Mouse (Mus musculus) hindbrain, embryonic 12.5 days (tissue): ENCODE data around the gene 9130213A22Rik. TPM values are rescaled to one million over a fixed set of nuclear protein-coding genes. Genes with fewer than 3 reads are reported as not detected.

Experiments used
- ATAC-seq: fragments of 200-750 bp; cut with Nextera tagmentation; 2 replicates; pipeline ENCODE4 v1.8.0; 2017; ENCODE audit warnings: moderate TSS enrichment; ENCODE audit not compliant: low FRiP score
- H3K27ac ChIP-seq: fragments of 300-500 bp; sonication (generic); 2 replicates; pipeline ENCODE4 v1.5.1; 2016; ENCODE audit warnings: mild to moderate bottlenecking
- H3K27me3 ChIP-seq: fragments of 300-500 bp; sonication (generic); 2 replicates; pipeline ENCODE4 v1.6.1; 2016; ENCODE audit warnings: mild to moderate bottlenecking
- H3K36me3 ChIP-seq: fragments of 300-500 bp; sonication (generic); 2 replicates; pipeline ENCODE4 v1.6.1; 2016; ENCODE audit warnings: mild to moderate bottlenecking
- H3K4me1 ChIP-seq: fragments of 300-500 bp; sonication (generic); 2 replicates; pipeline ENCODE4 v1.6.1; 2016
- H3K4me2 ChIP-seq: fragments of 300-500 bp; sonication (generic); replicated peaks from 2 replicates; pipeline ENCODE4 v1.6.1; 2016; ENCODE audit warnings: mild to moderate bottlenecking
- H3K4me3 ChIP-seq: fragments of 300-500 bp; sonication (generic); 2 replicates; pipeline ENCODE4 v1.5.1; 2016; ENCODE audit warnings: mild to moderate bottlenecking
- H3K9ac ChIP-seq: fragments of 300-500 bp; sonication (generic); 2 replicates; pipeline ENCODE4 v1.6.1; 2016; ENCODE audit warnings: mild to moderate bottlenecking, moderate library complexity
- H3K9me3 ChIP-seq: fragments of 300-500 bp; sonication (generic); replicated peaks from 2 replicates; pipeline ENCODE4 v1.6.1; 2016; ENCODE audit warnings: mild to moderate bottlenecking
- WGBS: fragments of 180-500 bp; shearing (Covaris S2); methylation state at CpG from one replicate; pipeline ENCODE4 v1.1.7; 2016; 5-methylcytosine and 5-hydroxymethylcytosine counted together
- polyA plus RNA-seq: library from polyadenylated mRNA; unstranded; fragments of >200 nt; fragmentation: Nextera tagmentation; extraction: Ambion mirVana; gene quantifications from 2 replicates; pipeline ENCODE4 v1.2.1, GENCODE M21; 2016

9130213A22Rik gene
- polyA plus RNA-seq, 1 experiment from 2014 or later: 0.26 TPM

DNA sequence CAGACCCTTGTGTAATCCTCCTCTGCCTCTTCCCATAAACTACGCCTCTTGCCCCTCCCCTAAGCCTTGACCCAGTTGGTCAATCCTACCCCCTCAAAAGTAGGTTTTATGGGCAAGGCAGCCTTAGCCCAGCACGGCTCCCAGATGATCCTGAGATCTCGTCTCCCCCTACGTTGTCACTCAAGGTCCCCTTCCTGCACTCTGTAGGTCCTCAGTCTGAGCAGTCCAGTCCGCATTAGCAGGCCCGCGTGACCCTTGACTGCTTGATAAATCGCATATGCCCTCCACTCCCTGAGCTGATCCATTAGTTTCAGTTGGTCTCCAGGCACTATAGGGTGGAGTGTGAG is 12.2 kb upstream of the 9130213A22Rik start:
- 32% methylated on average over 8 of the region's 8 CpGs for WGBS

GRCm38 (mm10) chr11:69133923-69134621 is 11.7 kb upstream of the 9130213A22Rik start:
- ATAC-seq: peak; percentile 67
- WGBS: 1% methylated on average over 34 of the region's 34 CpGs
- H3K27ac ChIP-seq: no peak overlapping the region

More for the DNA sequence above, 12.2 kb upstream of the 9130213A22Rik start:
- peaks cover 13% of the 10 kb centered on the region; the same call in 1 of the 2 replicates for H3K4me1 ChIP-seq
- peak overlapping the region; percentile 67 for H3K4me2 ChIP-seq
- H3K9ac ChIP-seq: peak overlapping the region; percentile 49; the same call in 1 of the 2 replicates
- peaks cover 26% of the 10 kb centered on the region for H3K27me3 ChIP-seq
- no peaks in the 10 kb centered on the region for H3K36me3 ChIP-seq
- H3K4me3 ChIP-seq: peak overlapping the region; percentile 44
- H3K27ac ChIP-seq: no peak overlapping the region
- ATAC-seq: peak; percentile 60; the same call in 1 of the 2 replicates
- no peaks in the 10 kb centered on the region for H3K9me3 ChIP-seq

GRCm38 (mm10) chr11:69133566-69133922 is 11.2 kb upstream of the 9130213A22Rik start:
- peaks cover 13% of the 10 kb centered on the region; the same call in 1 of the 2 replicates for H3K4me1 ChIP-seq
- no peak overlapping the region for H3K27ac ChIP-seq
- H3K9ac ChIP-seq: no peak overlapping the region; the same call in 1 of the 2 replicates
- no peaks in the 10 kb centered on the region for H3K9me3 ChIP-seq
- H3K27me3 ChIP-seq: peaks cover 26% of the 10 kb centered on the region
- ATAC-seq: no peak
- WGBS: 16% methylated on average over 5 of the region's 5 CpGs
- peak overlapping the region; percentile 67 for H3K4me2 ChIP-seq
- H3K4me3 ChIP-seq: peak overlapping the region; percentile 44
- H3K36me3 ChIP-seq: no peaks in the 10 kb centered on the region

More at GRCm38 (mm10) chr11:69133923-69134621, 11.7 kb upstream of the 9130213A22Rik start:
- H3K4me2 ChIP-seq: peak overlapping the region; percentile 67
- H3K27me3 ChIP-seq: peaks cover 26% of the 10 kb centered on the region
- no peaks in the 10 kb centered on the region for H3K36me3 ChIP-seq
- no peaks in the 10 kb centered on the region for H3K9me3 ChIP-seq
- peak overlapping the region; percentile 49 for H3K9ac ChIP-seq
- peaks cover 13% of the 10 kb centered on the region; the same call in 1 of the 2 replicates for H3K4me1 ChIP-seq
- peak overlapping the region; percentile 44 for H3K4me3 ChIP-seq

DNA sequence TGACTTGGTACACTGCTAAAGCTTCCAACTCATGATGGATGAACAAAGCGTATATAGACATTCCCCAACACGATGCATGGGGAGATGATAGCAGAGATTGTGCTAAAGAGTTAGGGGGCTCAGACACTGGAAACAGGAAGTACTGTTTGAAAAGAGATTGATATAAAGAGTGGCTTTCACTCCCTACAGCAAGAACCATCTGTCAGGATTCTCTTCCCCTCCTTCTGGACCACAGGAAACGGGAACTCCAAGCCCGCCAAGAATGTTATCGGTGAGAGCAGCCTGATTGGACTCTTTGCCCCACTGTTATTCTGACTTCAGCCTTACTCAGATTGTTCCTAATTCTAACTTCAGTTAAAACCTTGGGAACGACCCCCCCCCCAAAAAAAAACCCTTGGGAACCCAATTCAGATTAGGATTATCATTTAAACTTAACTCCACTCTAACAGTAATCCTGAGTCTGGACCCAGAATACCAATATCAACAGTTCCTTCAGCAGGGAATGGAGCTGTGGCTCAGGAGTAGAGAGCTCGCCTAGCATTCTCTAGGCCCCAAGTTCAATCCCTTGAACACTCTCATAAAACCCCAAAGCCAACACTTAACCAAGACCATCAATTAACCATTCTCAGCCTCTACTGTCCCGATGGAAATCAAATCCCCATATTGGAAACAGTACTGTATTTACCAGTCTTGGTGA is 6.2 kb upstream of the 9130213A22Rik start:
- no peaks in the 10 kb centered on the region for H3K9me3 ChIP-seq
- H3K4me1 ChIP-seq: peaks cover 10% of the 10 kb centered on the region
- H3K9ac ChIP-seq: no peak overlapping the region
- H3K36me3 ChIP-seq: no peaks in the 10 kb centered on the region
- H3K27ac ChIP-seq: no peak overlapping the region
- peaks cover 27% of the 10 kb centered on the region for H3K27me3 ChIP-seq
- no peak overlapping the region for H3K4me3 ChIP-seq
- 75% methylated on average over 8 of the region's 8 CpGs for WGBS
- H3K4me2 ChIP-seq: no peak overlapping the region
- ATAC-seq: no peak

DNA sequence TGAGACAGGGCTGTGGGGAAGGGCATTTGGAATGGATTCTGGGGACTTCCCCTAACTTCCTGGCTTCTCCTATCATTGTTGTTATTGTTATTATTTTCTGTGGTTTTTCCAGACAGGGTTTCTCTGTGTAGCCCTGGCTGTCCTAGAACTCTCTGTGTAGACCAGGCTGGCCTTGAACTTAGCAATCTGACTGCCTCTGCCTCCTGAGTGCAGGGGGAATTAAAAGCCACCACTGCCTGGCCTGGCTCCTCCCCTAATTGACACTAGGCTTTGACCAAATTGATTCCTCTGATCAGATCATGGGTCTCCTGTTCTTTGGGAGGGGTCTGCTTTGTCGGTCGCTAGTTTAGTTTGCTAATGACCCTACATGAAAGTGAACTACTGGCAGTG is 4.3 kb upstream of the 9130213A22Rik start:
- no peak overlapping the region for H3K4me3 ChIP-seq
- no peak overlapping the region for H3K9ac ChIP-seq
- H3K4me1 ChIP-seq: peaks cover 12% of the 10 kb centered on the region
- H3K9me3 ChIP-seq: no peaks in the 10 kb centered on the region
- peaks cover 15% of the 10 kb centered on the region for H3K27me3 ChIP-seq
- no peaks in the 10 kb centered on the region for H3K36me3 ChIP-seq
- 30% methylated on average over 2 of the region's 2 CpGs for WGBS
- no peak overlapping the region for H3K27ac ChIP-seq
- H3K4me2 ChIP-seq: peak overlapping the region; percentile 75
- ATAC-seq: no peak

DNA sequence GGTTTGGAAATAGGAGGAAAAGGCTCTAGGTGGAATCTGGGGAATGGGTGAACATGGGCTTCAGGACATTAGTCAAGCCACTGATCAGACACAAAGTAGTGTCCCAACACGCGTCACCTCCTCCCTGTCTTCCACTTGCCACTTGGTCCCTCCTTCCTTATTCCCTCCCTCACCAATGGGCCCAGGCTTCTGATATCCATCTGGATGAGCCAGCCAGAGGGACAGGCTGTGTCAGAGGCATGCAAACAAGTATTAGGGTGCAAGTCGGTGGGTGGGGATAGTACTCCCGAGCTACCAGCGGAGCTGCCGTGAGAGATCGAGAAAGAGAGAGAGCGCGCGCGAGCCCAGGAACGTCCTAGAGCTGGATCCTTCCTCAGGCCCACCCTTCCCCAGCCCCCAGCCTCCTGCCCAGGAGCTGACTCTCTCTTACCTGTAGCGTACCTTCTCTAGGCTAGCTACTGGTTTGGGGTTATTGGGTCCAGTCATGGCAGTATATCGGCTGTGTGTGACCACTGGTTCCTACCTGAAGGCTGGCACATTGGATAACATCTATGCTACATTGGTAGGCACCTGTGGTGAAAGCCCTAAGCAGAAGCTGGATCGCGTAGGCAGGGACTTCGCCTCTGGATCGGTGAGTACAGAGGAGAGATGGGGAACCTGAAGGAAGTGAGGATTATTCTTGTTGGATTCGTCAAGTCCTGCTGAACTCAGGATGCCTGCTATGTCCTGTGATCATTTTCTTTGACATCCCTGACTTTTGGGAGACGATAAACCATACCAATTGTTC is 3.7 kb upstream of the 9130213A22Rik start:
- Histone ChIP-seq H3K4me2 (peak overlapping the region; percentile 75), H3K9ac (peak overlapping the region; percentile 61), H3K9me3 (no peaks in the 10 kb centered on the region), H3K36me3 (no peaks in the 10 kb centered on the region), H3K27ac (no peak overlapping the region), H3K4me1 (peaks cover 18% of the 10 kb centered on the region), H3K27me3 (peaks cover 18% of the 10 kb centered on the region), H3K4me3 (peak overlapping the region; percentile 55)
- ATAC-seq: no peak
- WGBS: 12% methylated on average over 20 of the region's 20 CpGs

DNA sequence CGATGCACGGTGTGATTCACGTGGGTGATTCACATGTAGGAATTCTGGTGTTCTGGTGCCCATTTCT is 3.3 kb upstream of the 9130213A22Rik start, which contains the start of gene Aloxe3:
Aloxe3 (plus strand) TSS at position 45 of the 67 bp plus-strand sequence.
- Histone ChIP-seq H3K9me3 (no peaks in the 10 kb centered on the region), H3K4me2 (peak within 1 kb of the TSS; percentile 75), H3K9ac (peak within 1 kb of the TSS; percentile 61), H3K4me3 (peak within 1 kb of the TSS; percentile 55), H3K27me3 (peaks cover 22% of the 10 kb centered on the region), H3K4me1 (peaks cover 22% of the 10 kb centered on the region), H3K36me3 (no peaks in the 10 kb centered on the region), H3K27ac (0 out of 2 replicates have a peak within 1 kb of the TSS, but pooled peaks have one; percentile 31)
- WGBS: 11% methylated on average over 3 of the region's 3 CpGs
- ATAC-seq: no peak

- under 1% methylated on average over 24 of the region's 24 CpGs for WGBS
- Histone ChIP-seq H3K4me2 (peak overlapping the region; percentile 75), H3K9me3 (no peaks in the 10 kb centered on the region), H3K4me1 (peaks cover 26% of the 10 kb centered on the region), H3K36me3 (no peaks in the 10 kb centered on the region), H3K4me3 (peak overlapping the region; percentile 55), H3K9ac (peak overlapping the region; percentile 61), H3K27me3 (peaks cover 27% of the 10 kb centered on the region), H3K27ac (0 out of 2 replicates have a peak overlapping the region, but pooled peaks have one; percentile 31)
- ATAC-seq: peak; percentile 33
These were observed 2.9 kb upstream of the 9130213A22Rik start for GRCm38 (mm10) chr11:69125041-69125851.

- H3K27me3 ChIP-seq: peaks cover 30% of the 10 kb centered on the region
- H3K9me3 ChIP-seq: no peaks in the 10 kb centered on the region
- no peak overlapping the region for H3K9ac ChIP-seq
- 0 out of 2 replicates have a peak, but pooled peaks have one; percentile 35 for ATAC-seq
- no peaks in the 10 kb centered on the region for H3K36me3 ChIP-seq
- peaks cover 33% of the 10 kb centered on the region for H3K4me1 ChIP-seq
- H3K27ac ChIP-seq: no peak overlapping the region
- WGBS: under 1% methylated on average over 3 of the region's 3 CpGs
- H3K4me2 ChIP-seq: peak overlapping the region; percentile 97
- H3K4me3 ChIP-seq: peak overlapping the region; percentile 81; the same call in 1 of the 2 replicates
These were observed 2.1 kb upstream of the 9130213A22Rik start for GRCm38 (mm10) chr11:69124498-69124847.

- peak overlapping the region; percentile 24 for H3K27ac ChIP-seq
- peak overlapping the region; percentile 62 for H3K9ac ChIP-seq
- WGBS: under 1% methylated on average over 31 of the region's 31 CpGs
- no peaks in the 10 kb centered on the region for H3K36me3 ChIP-seq
- ATAC-seq: peak; percentile 39; the same call in 1 of the 2 replicates
- peaks cover 35% of the 10 kb centered on the region for H3K4me1 ChIP-seq
- H3K9me3 ChIP-seq: no peaks in the 10 kb centered on the region
- peak overlapping the region; percentile 97 for H3K4me2 ChIP-seq
- peaks cover 35% of the 10 kb centered on the region for H3K27me3 ChIP-seq
- H3K4me3 ChIP-seq: peak overlapping the region; percentile 81
These were observed 1.5 kb upstream of the 9130213A22Rik start for GRCm38 (mm10) chr11:69123693-69124497.

DNA sequence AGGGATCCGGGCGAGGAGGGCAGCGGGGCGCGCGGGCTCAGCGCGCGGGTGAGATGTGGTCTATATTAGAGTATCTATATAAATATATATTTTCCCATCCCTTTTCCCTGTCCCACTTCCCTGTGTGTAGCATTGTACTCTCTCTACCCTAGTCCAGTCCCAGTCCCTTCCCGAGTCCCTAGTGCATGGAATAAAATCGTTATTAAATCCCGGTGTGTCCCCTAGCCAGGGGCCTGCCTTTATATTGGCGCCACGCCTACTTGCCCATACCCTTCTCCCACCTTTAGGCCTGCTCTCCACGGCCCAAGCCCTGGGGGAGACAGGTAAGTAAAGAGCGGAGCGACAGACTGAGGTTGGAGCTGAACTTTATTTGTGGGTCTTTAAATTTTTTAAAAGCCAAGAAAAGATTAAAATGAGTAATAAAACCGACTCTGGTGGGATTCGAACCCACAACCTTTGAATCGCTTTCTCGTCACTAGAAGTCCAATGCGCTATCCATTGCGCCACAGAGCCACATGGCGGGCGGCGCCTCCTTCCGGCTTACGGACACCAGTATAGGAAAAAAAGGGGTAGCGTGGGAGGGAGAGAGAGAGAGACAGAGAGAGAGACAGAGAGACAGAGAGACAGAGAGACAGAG is 785 bp upstream of the 9130213A22Rik start:
- Histone ChIP-seq H3K36me3 (no peaks in the 10 kb centered on the region), H3K4me1 (peaks cover 37% of the 10 kb centered on the region), H3K9me3 (no peaks in the 10 kb centered on the region), H3K9ac (peak overlapping the region; percentile 77), H3K27ac (peak overlapping the region; percentile 77), H3K4me3 (peak overlapping the region; percentile 81), H3K27me3 (peaks cover 35% of the 10 kb centered on the region), H3K4me2 (peak overlapping the region; percentile 97)
- under 1% methylated on average over 29 of the region's 29 CpGs for WGBS
- peak; percentile 11; the same call in 1 of the 2 replicates for ATAC-seq
